Mouse (Mus musculus) neural tube, embryonic 12.5 days (tissue): Measurements from ENCODE around the gene Ica1. TPM values are rescaled to one million over a fixed set of nuclear protein-coding genes. Genes with fewer than 3 reads are reported as not detected.

Source experiments
- ATAC-seq: fragments of 200-750 bp; cut with Nextera tagmentation; 2 replicates; pipeline ENCODE4 v1.8.0; 2017; ENCODE audit warnings: low read depth, mild to moderate bottlenecking, moderate TSS enrichment, moderate library complexity; ENCODE audit not compliant: low FRiP score
- H3K27ac ChIP-seq: fragments of 300-500 bp; sonication (generic); 2 replicates; pipeline ENCODE4 v1.5.1; 2016
- H3K27me3 ChIP-seq: fragments of 300-500 bp; sonication (generic); replicated peaks from 2 replicates; pipeline ENCODE4 v1.6.1; 2016; ENCODE audit warnings: mild to moderate bottlenecking
- H3K36me3 ChIP-seq: fragments of 300-500 bp; sonication (generic); 2 replicates; pipeline ENCODE4 v1.6.1; 2016; ENCODE audit warnings: mild to moderate bottlenecking
- H3K4me1 ChIP-seq: fragments of 300-500 bp; sonication (generic); 2 replicates; pipeline ENCODE4 v1.6.1; 2016
- H3K4me2 ChIP-seq: fragments of 300-500 bp; sonication (generic); replicated peaks from 2 replicates; pipeline ENCODE4 v1.6.1; 2016; ENCODE audit warnings: mild to moderate bottlenecking
- H3K4me3 ChIP-seq: fragments of 300-500 bp; sonication (generic); 2 replicates; pipeline ENCODE4 v1.5.1; 2016
- H3K9ac ChIP-seq: fragments of 300-500 bp; sonication (generic); 2 replicates; pipeline ENCODE4 v1.6.1; 2016; ENCODE audit warnings: mild to moderate bottlenecking
- H3K9me3 ChIP-seq: fragments of 300-500 bp; sonication (generic); 2 replicates; pipeline ENCODE4 v1.6.1; 2016; ENCODE audit warnings: mild to moderate bottlenecking
- WGBS: fragments of 180-500 bp; shearing (Covaris S2); methylation state at CpG from one replicate; pipeline ENCODE4 v1.1.7; 2016; 5-methylcytosine and 5-hydroxymethylcytosine counted together
- polyA plus RNA-seq: library from polyadenylated mRNA; unstranded; fragments of >200 nt; fragmentation: Nextera tagmentation; extraction: Ambion mirVana; gene quantifications from 2 replicates; pipeline ENCODE4 v1.2.1, GENCODE M21; 2016

The Ica1 gene
- polyA plus RNA-seq, 1 experiment from 2014 or later: 26.4 TPM

- H3K9me3 ChIP-seq: no peaks in the 10 kb centered on the region
- H3K27me3 ChIP-seq: no peaks in the 10 kb centered on the region
- H3K4me2 ChIP-seq: no peak overlapping the region
- no peak overlapping the region for H3K4me3 ChIP-seq
- no peak for ATAC-seq
- H3K9ac ChIP-seq: no peak overlapping the region
- WGBS: 85% methylated on average over 7 of the region's 7 CpGs
- H3K4me1 ChIP-seq: no peaks in the 10 kb centered on the region
- no peak overlapping the region for H3K27ac ChIP-seq
- no peaks in the 10 kb centered on the region for H3K36me3 ChIP-seq
Observed at GRCm38 (mm10) chr6:8628715-8629267, 149.5 kb downstream of the Ica1 start.

- Histone ChIP-seq H3K4me3 (no peak overlapping the region), H3K27ac (no peak overlapping the region), H3K27me3 (no peaks in the 10 kb centered on the region), H3K9me3 (no peaks in the 10 kb centered on the region), H3K4me1 (no peaks in the 10 kb centered on the region), H3K36me3 (no peaks in the 10 kb centered on the region), H3K4me2 (no peak overlapping the region), H3K9ac (no peak overlapping the region)
- ATAC-seq: no peak
- 91% methylated on average over 8 of the region's 8 CpGs for whole genome bisulfite sequencing
Observed at GRCm38 (mm10) chr6:8628226-8628625, 150.1 kb downstream of the Ica1 start.

- Histone ChIP-seq H3K27ac (no peak overlapping the region), H3K4me2 (no peak overlapping the region)
Observed at GRCm38 (mm10) chr6:8623045-8623444, 155.2 kb downstream of the Ica1 start.

GRCm38 (mm10) chr6:8619582-8620350 is 158.5 kb downstream of the Ica1 start:
- Histone ChIP-seq H3K9ac (no peak overlapping the region), H3K27me3 (no peaks in the 10 kb centered on the region), H3K27ac (no peak overlapping the region), H3K4me1 (no peaks in the 10 kb centered on the region), H3K4me3 (no peak overlapping the region), H3K36me3 (no peaks in the 10 kb centered on the region), H3K4me2 (no peak overlapping the region), H3K9me3 (no peaks in the 10 kb centered on the region)
- 79% methylated on average over 4 of the region's 4 CpGs for WGBS
- no peak for ATAC-seq

More at GRCm38 (mm10) chr6:8623045-8623444, 155.2 kb downstream of the Ica1 start:
- Histone ChIP-seq H3K4me1 (no peaks in the 10 kb centered on the region), H3K4me3 (no peak overlapping the region), H3K9ac (no peak overlapping the region), H3K9me3 (no peaks in the 10 kb centered on the region), H3K27me3 (no peaks in the 10 kb centered on the region), H3K36me3 (no peaks in the 10 kb centered on the region)
- WGBS: 66% methylated on average over 3 of the region's 3 CpGs
- no peak for ATAC-seq

GRCm38 (mm10) chr6:8617369-8617768 is 160.9 kb downstream of the Ica1 start:
- no peak overlapping the region for H3K4me2 ChIP-seq
- no peak overlapping the region for H3K4me3 ChIP-seq
- no peak overlapping the region for H3K27ac ChIP-seq
- no peaks in the 10 kb centered on the region for H3K4me1 ChIP-seq
- ATAC-seq: no peak
- no peaks in the 10 kb centered on the region for H3K27me3 ChIP-seq
- 78% methylated on average over 2 of the region's 2 CpGs for WGBS
- H3K9me3 ChIP-seq: no peaks in the 10 kb centered on the region
- no peak overlapping the region for H3K9ac ChIP-seq
- H3K36me3 ChIP-seq: no peaks in the 10 kb centered on the region

- no peak overlapping the region for H3K9ac ChIP-seq
- H3K9me3 ChIP-seq: no peaks in the 10 kb centered on the region
- no peak overlapping the region for H3K4me3 ChIP-seq
- no peaks in the 10 kb centered on the region for H3K27me3 ChIP-seq
- H3K4me1 ChIP-seq: no peaks in the 10 kb centered on the region
- no peaks in the 10 kb centered on the region for H3K36me3 ChIP-seq
- 94% methylated on average over 9 of the region's 9 CpGs for WGBS
- H3K4me2 ChIP-seq: no peak overlapping the region
- ATAC-seq: no peak
- H3K27ac ChIP-seq: no peak overlapping the region
Observed at GRCm38 (mm10) chr6:8591665-8592064, 186.6 kb downstream of the Ica1 start.

- H3K27ac ChIP-seq: no peak overlapping the region
- H3K9me3 ChIP-seq: no peaks in the 10 kb centered on the region
- H3K4me1 ChIP-seq: no peaks in the 10 kb centered on the region
- no peaks in the 10 kb centered on the region for H3K27me3 ChIP-seq
- H3K4me3 ChIP-seq: no peak overlapping the region
- WGBS: 92% methylated on average over 3 of the region's 3 CpGs
- H3K9ac ChIP-seq: no peak overlapping the region
- no peak overlapping the region for H3K4me2 ChIP-seq
- H3K36me3 ChIP-seq: peaks cover 10% of the 10 kb centered on the region; the same call in 1 of the 2 replicates
- no peak for ATAC-seq
Observed at GRCm38 (mm10) chr6:8583892-8584291, 194.4 kb downstream of the Ica1 start.

GRCm38 (mm10) chr6:8582377-8582776 is 195.9 kb downstream of the Ica1 start:
- ATAC-seq: no peak

More at GRCm38 (mm10) chr6:8582377-8582776, 195.9 kb downstream of the Ica1 start:
- peaks cover 10% of the 10 kb centered on the region; the same call in 1 of the 2 replicates for H3K36me3 ChIP-seq
- no peak overlapping the region for H3K4me3 ChIP-seq
- H3K27me3 ChIP-seq: no peaks in the 10 kb centered on the region
- WGBS: 94% methylated on average over 9 of the region's 9 CpGs
- H3K9ac ChIP-seq: no peak overlapping the region
- no peaks in the 10 kb centered on the region for H3K4me1 ChIP-seq
- H3K4me2 ChIP-seq: no peak overlapping the region
- no peak overlapping the region for H3K27ac ChIP-seq
- no peaks in the 10 kb centered on the region for H3K9me3 ChIP-seq

Other genes starting within 250 kb of the Ica1 start
- gene Nxph1, start 169.9 kb upstream of the Ica1 start, polyA plus RNA-seq: 29.0 and 31.7 TPM in 2 replicates